Mouse (Mus musculus) midbrain, embryonic 11.5 days (tissue): ENCODE data around the gene Src. TPM values are rescaled to one million over a fixed set of nuclear protein-coding genes. Genes with fewer than 3 reads are reported as not detected.

ENCODE experiments used
- ATAC-seq: fragments of 200-750 bp; cut with Nextera tagmentation; 2 replicates; pipeline ENCODE4 v1.8.0; 2017; ENCODE audit warnings: moderate TSS enrichment, moderate library complexity; ENCODE audit not compliant: low FRiP score
- DNase-seq: peaks from one replicate; pipeline ENCODE4 v3.0.0; 2015; ENCODE audit warnings: low spot score; ENCODE audit errors: missing footprints
- H3K27ac ChIP-seq: fragments of 300-500 bp; sonication (generic); 2 replicates; pipeline ENCODE4 v1.5.1; 2014; ENCODE audit warnings: low read depth, low read length
- H3K27me3 ChIP-seq: fragments of 300-500 bp; sonication (generic); 2 replicates; pipeline ENCODE4 v1.6.1; 2014; ENCODE audit warnings: mild to moderate bottlenecking, low read length, moderate library complexity, mixed read lengths; ENCODE audit not compliant: control insufficient read depth, insufficient read depth
- H3K36me3 ChIP-seq: fragments of 300-500 bp; sonication (generic); 2 replicates; pipeline ENCODE4 v1.6.1; 2014; ENCODE audit warnings: mild to moderate bottlenecking, low read length, moderate library complexity, mixed read lengths; ENCODE audit not compliant: control insufficient read depth, insufficient read depth
- H3K4me1 ChIP-seq: fragments of 300-500 bp; sonication (generic); 2 replicates; pipeline ENCODE4 v1.6.1; 2014; ENCODE audit warnings: low read length; ENCODE audit not compliant: control insufficient read depth, insufficient read depth
- H3K4me2 ChIP-seq: fragments of 300-500 bp; sonication (generic); 2 replicates; pipeline ENCODE4 v1.6.1; 2014; ENCODE audit warnings: mild to moderate bottlenecking, moderate library complexity
- H3K4me3 ChIP-seq: fragments of 300-500 bp; sonication (generic); 2 replicates; pipeline ENCODE4 v1.5.1; 2014; ENCODE audit warnings: low read depth, low read length
- H3K9ac ChIP-seq: fragments of 300-500 bp; sonication (generic); 2 replicates; pipeline ENCODE4 v1.6.1; 2014; ENCODE audit warnings: low read length
- H3K9me3 ChIP-seq: fragments of 300-500 bp; sonication (generic); 2 replicates; pipeline ENCODE4 v1.6.1; 2016; ENCODE audit warnings: low read length; ENCODE audit not compliant: control insufficient read depth
- WGBS: fragments of 180-500 bp; shearing (Covaris S2); extraction: QIAGEN DNeasy Blood & Tissue Kit; methylation state at CpG from one replicate; pipeline ENCODE4 v1.1.7; 2014; 5-methylcytosine and 5-hydroxymethylcytosine counted together
- polyA plus RNA-seq: library from polyadenylated mRNA; unstranded; fragments of >200 nt; fragmentation: Nextera tagmentation; extraction: Ambion mirVana; gene quantifications from 2 replicates; pipeline ENCODE4 v1.2.1, GENCODE M21; 2014

The Src gene
- polyA plus RNA-seq, 1 experiment from 2014 or later = 14.0 TPM

GRCm38 (mm10) chr2:157493240-157493639 lies 75.0 kb downstream of the Src start:
- DNase-seq = no peak
- Histone ChIP-seq H3K9ac (no peak overlapping the region), H3K36me3 (no peaks in the 10 kb centered on the region), H3K4me1 (peaks cover 8% of the 10 kb centered on the region), H3K4me3 (no peak overlapping the region), H3K27ac (no peak overlapping the region), H3K4me2 (no peak overlapping the region), H3K27me3 (no peaks in the 10 kb centered on the region), H3K9me3 (no peaks in the 10 kb centered on the region)
- 93% methylated on average over 3 of the region's 3 CpGs for WGBS
- no peak for ATAC-seq

GRCm38 (mm10) chr2:157498529-157498928 lies 80.3 kb downstream of the Src start:
- 29% methylated on average over 4 of the region's 4 CpGs for WGBS
- H3K4me1 ChIP-seq = peaks cover 13% of the 10 kb centered on the region
- H3K36me3 ChIP-seq = no peaks in the 10 kb centered on the region
- no peak overlapping the region for H3K27ac ChIP-seq
- H3K9ac ChIP-seq = 0 out of 2 replicates have a peak overlapping the region, but pooled peaks have one; percentile 25
- no peaks in the 10 kb centered on the region for H3K9me3 ChIP-seq
- DNase-seq = peak; percentile 86
- H3K27me3 ChIP-seq = no peaks in the 10 kb centered on the region
- H3K4me2 ChIP-seq = no peak overlapping the region
- peak; percentile 55; the same call in 1 of the 2 replicates for ATAC-seq
- no peak overlapping the region for H3K4me3 ChIP-seq

- no peaks in the 10 kb centered on the region for H3K36me3 ChIP-seq
- no peaks in the 10 kb centered on the region for H3K27me3 ChIP-seq
- H3K4me2 ChIP-seq = no peak overlapping the region
- H3K27ac ChIP-seq = no peak overlapping the region
- peaks cover 13% of the 10 kb centered on the region for H3K4me1 ChIP-seq
- no peak for DNase-seq
- no peak overlapping the region for H3K9ac ChIP-seq
- H3K4me3 ChIP-seq = no peak overlapping the region
- no peak for ATAC-seq
- WGBS = 79% methylated on average over 2 of the region's 2 CpGs
- H3K9me3 ChIP-seq = no peaks in the 10 kb centered on the region
Observed at GRCm38 (mm10) chr2:157500364-157500763, 82.1 kb downstream of the Src start.

- 92% methylated on average over 4 of the region's 4 CpGs for WGBS
- no peak overlapping the region for H3K9ac ChIP-seq
- H3K27ac ChIP-seq = no peak overlapping the region
- H3K36me3 ChIP-seq = no peaks in the 10 kb centered on the region
- DNase-seq (no peak), ATAC-seq (no peak)
- H3K27me3 ChIP-seq = no peaks in the 10 kb centered on the region; the same call in 1 of the 2 replicates
- H3K9me3 ChIP-seq = no peaks in the 10 kb centered on the region
- H3K4me1 ChIP-seq = peaks cover 13% of the 10 kb centered on the region
- H3K4me3 ChIP-seq = no peak overlapping the region
- H3K4me2 ChIP-seq = no peak overlapping the region
Observed at GRCm38 (mm10) chr2:157501324-157501723, 83.1 kb downstream of the Src start.

- Histone ChIP-seq H3K27me3 (no peaks in the 10 kb centered on the region; the same call in 1 of the 2 replicates), H3K9me3 (no peaks in the 10 kb centered on the region), H3K9ac (no peak overlapping the region), H3K4me2 (no peak overlapping the region), H3K4me1 (peaks cover 15% of the 10 kb centered on the region), H3K4me3 (no peak overlapping the region), H3K36me3 (no peaks in the 10 kb centered on the region), H3K27ac (peak overlapping the region; percentile 21; the same call in 1 of the 2 replicates)
- peak; percentile 43; the same call in 1 of the 2 replicates for ATAC-seq
- 30% methylated on average over 14 of the region's 14 CpGs for WGBS
- no peak for DNase-seq
Observed at GRCm38 (mm10) chr2:157506779-157507178, 88.5 kb downstream of the Src start.

- 85% methylated on average over 5 of the region's 5 CpGs for WGBS
- Histone ChIP-seq H3K9ac (no peak overlapping the region), H3K27ac (no peak overlapping the region), H3K4me3 (no peak overlapping the region), H3K9me3 (no peaks in the 10 kb centered on the region), H3K27me3 (no peaks in the 10 kb centered on the region; the same call in 1 of the 2 replicates), H3K4me2 (no peak overlapping the region), H3K36me3 (no peaks in the 10 kb centered on the region), H3K4me1 (peaks cover 24% of the 10 kb centered on the region)
- ATAC-seq (no peak), DNase-seq (no peak)
Observed at GRCm38 (mm10) chr2:157509182-157509581, 90.9 kb downstream of the Src start.

GRCm38 (mm10) chr2:157510031-157510430 lies 91.8 kb downstream of the Src start:
- no peaks in the 10 kb centered on the region for H3K9me3 ChIP-seq
- ATAC-seq (no peak), DNase-seq (no peak)
- 82% methylated on average over 4 of the region's 4 CpGs for WGBS
- H3K4me2 ChIP-seq = no peak overlapping the region
- H3K27ac ChIP-seq = no peak overlapping the region
- H3K27me3 ChIP-seq = no peaks in the 10 kb centered on the region; the same call in 1 of the 2 replicates
- no peak overlapping the region for H3K9ac ChIP-seq
- H3K36me3 ChIP-seq = no peaks in the 10 kb centered on the region
- H3K4me1 ChIP-seq = peaks cover 32% of the 10 kb centered on the region
- no peak overlapping the region for H3K4me3 ChIP-seq

GRCm38 (mm10) chr2:157512859-157513258 lies 94.6 kb downstream of the Src start:
- DNase-seq (no peak), ATAC-seq (no peak)
- no peaks in the 10 kb centered on the region for H3K9me3 ChIP-seq
- no peaks in the 10 kb centered on the region for H3K36me3 ChIP-seq
- H3K9ac ChIP-seq = no peak overlapping the region
- H3K4me2 ChIP-seq = no peak overlapping the region
- H3K4me3 ChIP-seq = no peak overlapping the region
- no peak overlapping the region for H3K27ac ChIP-seq
- WGBS = 91% methylated on average over 9 of the region's 9 CpGs
- peaks cover 2% of the 10 kb centered on the region; the same call in 1 of the 2 replicates for H3K27me3 ChIP-seq
- peaks cover 23% of the 10 kb centered on the region for H3K4me1 ChIP-seq

GRCm38 (mm10) chr2:157513737-157514208 lies 95.5 kb downstream of the Src start:
- H3K4me1 ChIP-seq = peaks cover 23% of the 10 kb centered on the region
- no peaks in the 10 kb centered on the region for H3K9me3 ChIP-seq
- ATAC-seq = peak; percentile 47; the same call in 1 of the 2 replicates
- H3K4me2 ChIP-seq = no peak overlapping the region
- H3K27ac ChIP-seq = peak overlapping the region; percentile 78
- 0 out of 2 replicates have a peak overlapping the region, but pooled peaks have one; percentile 13 for H3K9ac ChIP-seq
- WGBS = 14% methylated on average over 9 of the region's 9 CpGs
- H3K27me3 ChIP-seq = peaks cover 2% of the 10 kb centered on the region; the same call in 1 of the 2 replicates
- H3K36me3 ChIP-seq = no peaks in the 10 kb centered on the region
- DNase-seq = peak; percentile 90
- H3K4me3 ChIP-seq = no peak overlapping the region
